Mouse (Mus musculus) thymus, adult 18-20 months (tissue): Measurements from ENCODE around the gene Vcl.

ENCODE experiments used
- DNase-seq, 2 experiments: peaks; one replicate each; pipeline ENCODE4 v3.0.0; 2022; ENCODE audit warnings: mixed read lengths in 2 of 2

Vcl gene

DNA sequence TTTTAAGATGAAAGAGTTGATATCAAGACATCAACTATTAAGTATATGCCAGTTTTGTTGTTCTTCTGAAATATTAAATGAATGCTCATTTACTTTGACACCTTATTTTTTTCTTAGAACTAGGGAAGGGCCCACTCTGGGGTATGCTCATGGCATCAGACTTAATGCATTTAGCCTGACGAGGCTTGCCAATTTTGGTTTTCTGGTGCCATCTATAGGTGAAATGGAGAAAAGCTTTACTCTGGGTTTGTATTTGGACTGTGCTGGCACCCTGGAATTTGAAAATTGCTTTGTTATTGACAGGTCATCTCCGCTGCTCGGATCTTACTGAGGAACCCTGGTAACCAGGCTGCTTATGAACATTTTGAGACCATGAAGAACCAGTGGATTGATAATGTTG is 89.8 kb downstream of the Vcl start:
- no peak for DNase-seq

GRCm38 (mm10) chr14:21020435-21020834 is 91.2 kb downstream of the Vcl start:
- no peak for DNase-seq

DNA sequence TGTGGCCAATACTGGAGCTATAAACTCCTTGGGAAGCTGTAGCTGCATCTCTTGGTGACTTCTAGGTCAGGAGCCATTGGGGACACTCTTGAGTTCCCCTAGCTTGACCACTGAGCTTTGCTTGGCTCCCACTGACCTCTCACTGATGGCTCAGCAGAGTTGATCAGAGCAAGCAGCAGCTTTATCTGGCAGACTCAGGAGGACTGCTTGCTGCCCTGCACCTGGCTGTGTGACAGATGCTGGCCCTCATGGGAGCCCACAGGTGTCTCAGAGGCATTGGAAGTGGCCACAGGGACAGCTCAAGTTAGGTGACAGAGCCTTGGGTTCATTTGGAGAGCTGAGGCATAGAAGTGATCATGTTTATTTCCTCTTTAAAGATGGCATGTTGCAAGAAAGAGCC is 98.3 kb downstream of the Vcl start:
- no peak for DNase-seq

DNA sequence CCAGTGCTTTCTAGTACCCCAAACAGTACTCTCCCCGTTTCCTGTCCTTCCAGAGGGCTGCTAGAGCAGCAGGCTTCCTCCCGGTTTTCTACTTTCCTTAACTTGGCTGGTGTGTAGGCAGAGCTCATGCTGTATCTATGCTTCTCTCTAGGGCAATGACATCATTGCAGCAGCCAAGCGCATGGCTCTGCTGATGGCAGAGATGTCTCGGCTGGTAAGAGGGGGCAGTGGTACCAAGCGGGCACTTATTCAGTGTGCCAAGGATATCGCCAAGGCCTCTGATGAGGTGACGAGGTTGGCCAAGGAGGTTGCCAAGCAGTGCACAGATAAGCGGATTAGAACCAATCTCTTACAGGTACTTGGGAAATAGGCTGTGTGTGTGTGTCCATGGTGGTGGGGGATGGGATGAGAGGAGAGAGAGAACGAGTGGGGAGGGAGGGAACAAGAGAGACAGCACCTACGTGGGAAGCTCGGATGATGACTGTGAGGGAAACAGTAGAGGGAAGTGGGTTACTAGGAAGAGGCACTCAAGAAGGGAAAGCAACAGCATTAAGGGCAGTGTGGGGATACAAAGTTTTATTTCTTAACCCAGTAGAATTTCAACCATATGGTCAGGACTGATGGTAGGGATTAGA is 99.9 kb downstream of the Vcl start:
- no peak for DNase-seq

GRCm38 (mm10) chr14:21031783-21032511 is 102.7 kb downstream of the Vcl start:
- peak in 1 of 2 experiments; percentile 24 for DNase-seq

- no peak for DNase-seq
These were observed 105.1 kb downstream of the Vcl start for GRCm38 (mm10) chr14:21034271-21034670.

DNA sequence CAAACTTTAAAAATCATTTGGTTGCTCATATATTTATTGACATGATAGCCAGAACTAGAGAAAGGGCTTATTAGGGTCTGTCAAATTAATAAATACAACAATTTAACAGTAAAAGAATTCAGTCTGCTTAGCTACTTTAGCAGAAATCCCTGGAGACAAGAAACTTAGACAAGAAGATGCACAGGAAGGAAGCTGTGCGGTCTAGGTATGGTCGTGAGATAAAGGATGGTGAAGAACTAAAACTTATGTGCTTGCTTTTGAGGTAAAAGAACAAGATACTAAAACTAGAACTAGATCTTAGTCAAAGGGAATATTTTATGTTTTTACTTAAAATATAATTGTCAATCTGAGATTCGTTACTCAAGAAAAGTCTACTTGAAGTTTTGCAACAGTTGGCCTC is 105.6 kb downstream of the Vcl start:
- DNase-seq = no peak

DNA sequence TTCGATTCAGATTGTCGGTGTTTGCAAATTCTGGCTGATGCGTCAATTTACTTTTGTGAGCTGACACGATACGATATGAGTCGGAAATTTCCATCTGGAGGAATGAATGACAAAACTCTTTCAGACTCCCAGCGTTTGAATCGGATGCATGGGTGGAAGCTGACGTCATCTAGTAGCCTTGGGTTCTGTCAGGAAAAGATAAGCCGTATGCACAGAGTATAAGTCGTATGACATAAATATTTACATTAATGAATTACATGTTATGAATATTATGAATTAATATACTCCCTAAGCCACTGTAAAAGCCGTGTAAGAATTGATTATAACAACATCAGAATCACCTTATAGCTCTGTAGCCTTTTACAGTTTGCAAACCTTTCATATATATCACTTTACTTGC is 109.9 kb downstream of the Vcl start:
- DNase-seq = no peak

DNA sequence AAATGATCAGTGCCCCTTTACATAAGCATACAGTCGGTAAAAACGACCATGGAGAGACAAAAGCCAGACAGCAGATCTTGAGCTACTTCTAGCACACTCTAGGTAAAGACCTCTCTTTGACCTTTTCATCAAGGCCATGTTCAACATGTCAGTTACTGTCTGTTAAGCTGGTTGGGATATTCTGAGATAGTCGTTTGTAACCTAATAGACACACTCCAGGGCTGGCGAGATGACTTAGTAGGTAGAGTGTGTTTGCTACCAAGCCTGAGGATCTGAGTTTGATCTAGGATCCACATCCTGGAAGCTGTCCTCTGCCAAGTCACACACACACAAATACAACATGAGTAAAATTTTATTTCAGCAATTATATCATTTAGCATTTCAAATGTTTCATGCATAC is 110.4 kb downstream of the Vcl start:
- no peak for DNase-seq

- DNase-seq = no peak
These were observed 118.6 kb downstream of the Vcl start for GRCm38 (mm10) chr14:21047840-21048239.

DNA sequence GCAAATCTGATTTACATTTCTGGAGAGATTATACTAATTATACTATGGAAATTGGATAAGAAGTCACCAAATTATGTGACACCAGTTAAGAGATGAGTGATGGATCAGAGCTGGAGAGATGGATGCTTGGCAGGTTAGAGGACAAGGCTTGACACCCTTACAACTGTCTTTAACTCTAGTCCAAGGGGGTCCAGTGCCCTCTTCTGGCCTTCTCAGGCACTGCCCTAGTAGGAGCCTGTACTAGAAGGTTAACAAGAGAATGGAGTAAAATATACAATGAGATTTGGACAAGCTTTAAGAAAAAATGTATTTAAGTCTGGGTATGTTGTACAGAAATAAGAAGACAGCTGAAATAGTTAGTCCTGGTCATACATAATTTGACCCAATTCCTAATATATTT is 119.7 kb downstream of the Vcl start:
- peak; percentile 16 for DNase-seq

DNA sequence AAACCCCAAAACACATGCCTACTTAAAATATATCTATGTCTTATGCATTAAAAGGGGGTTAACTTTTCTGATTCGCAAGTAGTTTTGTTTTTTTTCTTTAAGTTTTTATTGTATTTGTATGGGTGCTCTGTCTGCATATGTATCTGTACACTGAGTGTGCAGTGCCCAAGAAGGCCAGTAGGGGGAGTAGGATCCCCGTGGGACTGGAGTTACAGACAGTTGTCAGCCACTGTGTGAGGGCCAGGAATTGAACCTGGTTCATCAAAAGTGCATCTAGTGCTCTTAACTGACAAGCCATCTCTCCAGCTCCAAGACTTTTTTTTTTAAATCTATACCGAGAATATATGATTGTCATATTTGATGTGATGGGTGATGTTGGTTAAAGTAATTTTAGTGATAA is 121.5 kb downstream of the Vcl start:
- DNase-seq = no peak

- no peak for DNase-seq
These were observed 122.3 kb downstream of the Vcl start for GRCm38 (mm10) chr14:21051380-21052111.

GRCm38 (mm10) chr14:21052112-21052780 is 123.0 kb downstream of the Vcl start, which contains the start of the genes Ap3m1 and Adk:
Gene Ap3m1 (minus strand): TSS chr14:21052508.
Gene Adk (plus strand): TSS chr14:21052574.
- DNase-seq = peak; percentile 84 to 87

- DNase-seq = no peak
These were observed 123.6 kb downstream of the Vcl start for GRCm38 (mm10) chr14:21052781-21053130.

DNA sequence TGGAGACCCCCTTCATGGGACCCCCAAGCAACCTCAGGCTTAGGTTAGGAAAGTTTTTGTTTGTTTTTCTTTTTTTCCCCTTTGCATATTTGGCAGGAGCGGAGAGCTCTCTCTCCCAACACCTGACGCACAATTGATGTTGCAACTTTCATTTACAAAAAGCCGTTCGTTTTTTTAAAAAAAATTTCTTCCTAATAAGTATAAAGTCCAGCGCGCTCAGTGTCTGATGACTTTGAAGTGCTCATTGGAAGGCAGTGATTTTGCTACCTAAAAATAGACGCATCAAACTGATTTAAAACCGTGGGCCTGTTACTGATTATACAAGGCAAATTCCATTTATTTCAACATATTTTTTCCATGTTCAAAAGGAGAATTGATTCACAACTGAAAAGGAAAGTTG is 124.0 kb downstream of the Vcl start:
- no peak for DNase-seq

DNA sequence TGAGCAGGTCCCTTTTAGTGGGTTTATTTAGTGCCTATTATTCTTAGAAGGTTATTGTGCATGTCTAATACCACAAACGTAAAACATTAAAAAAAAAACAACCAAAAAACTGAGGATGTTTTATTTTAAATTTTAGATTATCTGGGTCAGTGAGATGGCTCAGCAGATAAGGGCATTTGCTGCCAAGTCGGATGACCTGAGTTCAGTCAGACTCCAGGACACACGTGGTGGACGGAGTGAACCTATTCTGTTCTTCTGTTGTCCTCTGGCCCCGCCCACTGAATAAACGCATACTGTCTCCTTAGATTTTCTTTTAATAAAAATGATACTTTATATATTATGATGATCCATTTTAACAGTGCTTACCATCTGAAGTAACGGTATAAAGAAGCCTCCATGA is 124.4 kb downstream of the Vcl start:
- no peak for DNase-seq

DNA sequence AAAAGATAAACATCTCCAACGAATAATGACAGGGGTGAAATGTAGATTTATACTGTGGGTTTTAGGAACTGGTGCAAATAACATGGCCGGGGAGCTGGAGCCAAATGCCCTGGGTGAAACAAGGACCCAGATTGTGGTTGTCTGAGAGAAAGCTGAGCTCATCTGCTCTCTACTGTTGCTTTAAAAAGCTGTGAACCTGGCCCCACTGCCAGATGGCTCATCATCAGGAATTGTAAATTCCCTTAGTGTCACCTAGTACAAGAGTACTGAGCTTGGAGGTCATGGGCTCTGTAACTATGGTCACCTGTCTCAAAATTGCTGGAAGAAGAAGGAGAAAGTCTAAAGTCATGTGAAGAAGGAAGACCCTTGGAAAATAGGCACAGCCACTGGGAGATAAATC is 129.8 kb downstream of the Vcl start:
- DNase-seq = no peak

DNA sequence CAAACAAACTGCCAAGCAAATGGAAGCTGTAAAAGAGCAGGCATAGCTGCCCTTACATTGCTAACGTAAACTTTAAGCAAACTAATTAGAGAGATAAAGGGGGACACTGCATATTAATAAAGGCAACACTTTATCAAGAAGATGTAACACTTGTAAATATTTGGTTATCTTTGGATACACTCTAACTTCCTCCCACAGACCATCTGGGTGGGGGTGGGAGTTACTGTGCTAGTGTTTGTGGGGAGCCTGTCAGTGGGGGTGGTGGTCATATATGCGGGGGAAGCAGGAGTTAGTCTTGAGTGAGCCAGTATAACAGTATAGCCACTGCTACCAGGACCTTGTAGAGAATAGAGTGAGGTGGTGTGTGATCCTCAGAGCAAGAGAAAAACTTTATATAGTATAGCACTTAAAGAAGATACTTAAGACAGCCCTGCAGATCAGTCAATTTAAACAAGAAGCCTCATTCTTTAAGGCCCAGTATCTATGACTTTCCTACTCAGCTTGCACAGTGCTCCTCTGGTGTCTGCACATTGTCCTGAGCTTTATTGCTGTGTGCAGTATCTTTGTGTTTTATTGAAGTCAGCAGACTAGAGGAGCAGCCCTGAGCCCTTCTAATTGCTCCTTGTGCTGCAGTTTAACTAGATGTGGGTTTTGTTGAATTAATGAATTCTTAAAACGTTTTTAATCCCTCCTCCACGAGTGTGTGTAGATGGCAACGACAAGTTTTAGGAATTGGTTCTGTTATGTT is 133.7 kb downstream of the Vcl start:
- DNase-seq = no peak

- no peak for DNase-seq
These were observed 135.1 kb downstream of the Vcl start for GRCm38 (mm10) chr14:21064321-21064720.

- no peak for DNase-seq
These were observed 136.4 kb downstream of the Vcl start for GRCm38 (mm10) chr14:21065490-21066162.

- no peak for DNase-seq
These were observed 140.4 kb downstream of the Vcl start for GRCm38 (mm10) chr14:21069594-21069993.
